Mouse (Mus musculus) gastrocnemius, postnatal 25 days (tissue): ENCODE measurements at regions not wholly inside any gene's neighbourhood (a gene's known extent, or its start where the extent isn't known, plus 50 kb on each side); places are given as distances from the start of the nearest gene placed in this dataset.

ENCODE experiments used
- DNase-seq: peaks from one replicate; pipeline ENCODE4 v3.0.0; 2022

DNA sequence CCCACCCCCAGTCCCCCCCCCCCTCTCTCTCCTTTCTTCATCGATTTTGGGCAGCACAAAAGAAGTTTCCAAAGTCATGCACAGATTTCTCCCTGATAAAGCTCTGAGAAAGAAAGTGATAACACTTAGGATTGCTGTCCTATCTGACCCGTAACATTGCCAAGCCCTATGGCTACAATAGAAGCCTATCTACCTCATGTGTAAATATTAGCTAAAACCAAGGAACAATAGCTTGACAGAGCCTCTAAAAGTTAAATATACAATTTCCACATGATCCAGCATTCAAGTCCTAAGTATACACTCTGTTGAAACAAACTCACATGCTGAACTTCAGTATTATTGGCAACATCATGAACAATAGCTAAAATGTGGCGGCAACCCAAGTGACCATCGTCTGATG lies 864.9 kb downstream of the Efnb2 start:
- DNase-seq = no peak

DNA sequence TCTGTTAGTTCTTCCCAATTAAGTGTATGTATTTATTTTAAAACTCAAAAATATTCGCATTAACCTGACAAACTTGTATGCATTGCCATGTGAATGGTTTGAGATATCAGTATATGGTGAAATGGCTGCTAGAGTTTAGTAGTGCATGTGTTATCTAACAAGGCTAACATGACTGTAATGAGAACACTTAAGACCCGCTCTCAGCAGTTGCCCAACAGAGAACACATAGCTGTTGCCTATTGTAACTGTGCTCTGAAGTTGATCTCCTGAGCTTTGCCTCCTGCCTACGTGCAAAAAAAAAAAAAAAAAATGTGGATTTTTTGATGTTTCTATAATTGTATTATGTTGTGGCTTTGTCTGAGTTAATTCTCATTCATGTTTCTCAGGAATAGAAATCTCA lies 897.2 kb downstream of the Efnb2 start:
- no peak for DNase-seq

DNA sequence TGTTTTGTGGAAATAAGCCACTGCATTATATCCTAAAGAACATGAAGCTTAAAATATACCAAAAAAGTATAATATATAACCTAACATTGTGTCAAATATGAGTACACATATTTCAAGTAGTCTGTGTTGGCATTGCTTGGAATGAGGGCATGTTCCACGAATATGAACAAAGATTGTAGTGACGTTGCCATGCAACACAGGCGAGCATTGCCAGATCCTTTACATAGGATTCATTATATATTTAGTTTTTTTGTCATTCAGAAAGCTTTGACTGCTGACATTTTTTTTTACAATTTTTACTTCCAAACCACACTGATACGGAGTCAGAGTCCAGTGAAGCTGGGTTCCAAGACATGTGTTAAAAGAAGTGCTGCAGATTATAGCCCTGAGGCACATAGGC lies 900.1 kb downstream of the Efnb2 start:
- DNase-seq = no peak

DNA sequence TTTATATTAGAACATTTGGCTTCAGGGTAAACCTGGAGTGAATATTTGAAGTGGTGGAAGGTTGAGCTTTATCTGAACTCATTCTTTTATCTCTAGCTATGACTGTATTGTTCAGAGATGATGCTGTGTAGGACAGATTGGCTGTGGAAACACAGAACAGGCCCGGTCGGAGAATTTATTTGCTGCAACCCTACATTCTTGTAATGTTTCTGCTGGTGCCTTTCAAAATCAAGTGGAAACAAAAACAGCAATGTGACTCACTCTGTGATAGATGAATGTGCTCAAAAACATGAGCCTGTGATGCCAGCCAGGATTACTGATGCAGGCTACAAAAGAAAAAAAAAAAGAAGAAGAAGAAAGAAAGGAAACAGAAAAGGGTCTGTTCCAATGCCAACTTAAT lies 928.3 kb downstream of the Efnb2 start:
- DNase-seq = no peak

DNA sequence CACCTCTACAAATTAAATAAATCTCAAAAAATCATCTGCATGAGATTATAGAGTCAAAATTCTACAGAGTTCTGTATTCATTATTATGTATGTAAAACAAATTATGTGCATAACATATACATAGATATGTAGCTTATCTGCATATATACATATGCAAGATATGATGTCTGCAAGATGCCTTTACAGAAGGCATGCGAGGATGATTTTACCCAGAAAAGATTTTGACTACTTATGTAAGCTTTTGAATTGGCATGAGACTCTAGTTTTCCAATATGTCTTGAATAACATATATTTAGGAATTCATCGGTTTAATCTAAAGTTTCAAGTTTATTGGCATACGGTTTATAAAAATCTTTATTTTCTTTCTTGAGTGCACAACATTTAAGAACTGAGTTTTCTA lies 939.2 kb downstream of the Efnb2 start:
- no peak for DNase-seq

DNA sequence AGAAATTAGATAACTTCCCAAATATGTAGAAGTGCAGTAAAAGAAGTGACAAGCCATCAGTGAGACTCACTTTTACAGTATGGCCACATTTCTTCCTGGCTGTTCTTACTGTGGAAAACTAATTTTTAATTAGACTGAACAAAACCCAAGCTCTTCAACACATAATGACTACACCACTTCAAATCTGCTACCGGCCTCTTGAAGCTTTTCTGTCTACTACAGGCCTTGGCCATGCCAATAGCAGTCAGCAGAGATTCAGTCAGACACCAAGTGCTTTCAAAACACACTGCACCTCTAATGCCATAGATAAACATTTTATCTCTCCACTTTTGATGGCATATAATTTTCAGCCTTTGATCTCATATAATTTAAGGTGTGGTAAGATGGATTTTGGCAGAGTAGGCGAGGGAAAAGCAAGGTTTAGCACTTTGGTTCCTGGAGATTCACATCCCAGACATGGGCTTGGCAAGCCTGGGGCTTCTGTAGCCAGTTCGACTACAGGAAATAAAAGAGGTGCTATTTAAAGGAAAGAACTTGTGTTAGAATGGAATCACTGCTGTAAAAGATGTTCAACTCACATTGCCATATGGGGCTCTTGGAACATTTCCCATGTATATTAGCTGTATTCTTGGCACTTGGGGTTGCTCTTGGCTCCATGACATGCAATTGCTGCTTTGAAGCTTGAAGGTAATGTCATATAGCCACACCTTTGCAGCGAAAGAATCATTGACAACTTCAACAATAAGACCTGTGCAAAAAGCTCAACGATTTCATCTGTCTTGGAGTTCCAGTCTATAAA lies 941.9 kb downstream of the Efnb2 start:
- no peak for DNase-seq

DNA sequence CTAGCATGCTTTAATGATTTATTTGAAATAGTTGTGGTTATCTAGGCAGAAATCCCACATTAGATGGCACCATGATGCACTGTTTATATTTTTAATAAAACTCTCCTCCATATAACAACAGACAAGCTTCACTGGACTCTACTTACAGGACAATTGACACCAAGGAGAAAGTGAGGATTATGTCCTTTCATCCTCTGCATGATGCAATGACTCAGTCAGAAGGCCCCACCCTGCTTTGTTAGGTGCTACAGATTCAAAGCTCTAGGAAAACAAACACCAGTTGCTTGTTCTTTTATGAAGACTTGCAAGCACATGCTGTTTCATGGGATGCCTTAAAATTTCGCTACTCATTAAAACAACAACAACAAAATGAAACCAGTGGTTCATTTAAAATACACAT lies 950.3 kb downstream of the Efnb2 start:
- DNase-seq = no peak

DNA sequence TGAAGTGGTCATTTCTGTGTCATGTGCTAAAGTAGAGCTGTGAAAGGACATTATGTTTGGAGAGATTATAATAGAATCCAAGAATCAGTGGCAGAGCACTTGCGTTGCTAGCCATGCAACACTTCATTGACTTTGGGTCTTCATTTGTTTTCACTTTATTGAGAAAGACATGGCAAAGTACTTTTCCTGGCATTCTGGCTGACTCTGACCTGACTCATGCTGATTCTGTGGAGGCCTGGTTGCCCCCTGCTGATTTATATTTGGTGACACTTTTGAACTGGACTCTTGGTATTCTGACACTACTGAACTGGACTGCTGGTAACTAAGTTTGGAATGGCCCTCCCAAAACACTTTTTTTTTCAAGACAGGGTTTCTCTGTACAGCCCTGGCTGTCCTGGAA lies 951.6 kb downstream of the Efnb2 start:
- no peak for DNase-seq

DNA sequence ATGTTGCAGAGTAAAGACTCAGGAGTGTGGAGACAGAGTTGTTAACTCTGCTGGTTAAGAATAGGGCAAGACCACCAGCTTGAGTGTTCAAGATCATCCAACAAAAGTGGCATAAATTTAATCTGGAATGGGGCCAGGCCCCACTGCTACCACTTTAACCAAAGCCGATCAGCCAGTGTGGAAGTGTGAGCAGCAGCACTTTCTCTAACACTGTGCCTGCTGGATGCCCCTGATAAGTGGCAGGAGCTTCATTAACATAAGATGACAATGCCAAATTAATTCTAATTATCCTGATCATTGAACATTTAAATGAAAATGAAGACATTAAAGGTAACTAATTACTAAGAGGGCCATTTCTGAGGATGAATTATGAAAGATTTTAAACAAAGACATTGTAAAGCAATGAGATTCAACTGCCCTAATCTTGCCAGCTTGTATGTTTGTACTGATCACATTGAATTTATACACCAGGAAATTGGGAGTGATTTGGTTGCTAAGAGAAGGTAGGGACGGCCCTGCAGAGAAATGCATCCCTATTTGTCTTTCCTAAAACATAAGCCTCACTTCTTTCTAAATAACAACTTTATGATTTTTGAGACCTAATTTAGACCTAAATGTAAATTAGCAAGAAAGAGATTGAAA lies 969.6 kb downstream of the Efnb2 start:
- no peak for DNase-seq

DNA sequence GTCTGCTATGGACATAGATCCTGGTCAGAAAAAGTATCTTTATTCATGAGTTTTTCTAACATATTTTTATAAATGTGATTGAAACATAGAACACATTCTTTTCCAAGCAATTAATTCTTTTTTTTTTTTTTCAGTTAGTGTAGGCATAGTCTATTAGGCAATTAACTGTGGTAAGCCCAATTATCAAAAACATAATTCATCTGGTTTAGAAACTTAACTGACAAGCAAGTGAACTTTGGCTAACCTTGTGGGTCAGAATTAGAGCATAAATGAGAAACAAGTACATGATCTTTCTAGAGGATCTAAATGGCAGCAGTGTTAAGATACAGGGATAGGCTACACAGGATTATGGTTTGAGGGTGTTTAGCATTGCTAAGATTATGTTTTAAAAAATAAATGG lies 1007.2 kb downstream of the Efnb2 start:
- DNase-seq = no peak
